Mouse (Mus musculus) cerebellum, adult 9-10 months (tissue): ENCODE results near the gene Tas2r117.

Experiments used
- DNase-seq: peaks from one replicate; pipeline ENCODE4 v3.0.0; 2022

Gene Tas2r117

GRCm38 (mm10) chr6:132802518-132802917 lies at the start of gene Tas2r117:
Gene Tas2r117 (plus strand): TSS chr6:132802818.
- no peak for DNase-seq

- no peak for DNase-seq
These were observed 48.2 kb upstream of the Tas2r117 start, which contains the start of gene Tas2r124 for GRCm38 (mm10) chr6:132754430-132754829. Gene Tas2r124 (plus strand): TSS chr6:132754730.

GRCm38 (mm10) chr6:132761831-132762230 lies 40.8 kb upstream of the Tas2r117 start, which contains the start of gene Tas2r102:
Gene Tas2r102 (plus strand): TSS chr6:132762131.
- DNase-seq: no peak

GRCm38 (mm10) chr6:132778062-132778461 lies 24.6 kb upstream of the Tas2r117 start, which contains the start of gene Tas2r136:
Gene Tas2r136 (minus strand): TSS chr6:132778162.
- DNase-seq: no peak

GRCm38 (mm10) chr6:132795393-132795792 lies 7.2 kb upstream of the Tas2r117 start:
- DNase-seq: no peak

- no peak for DNase-seq
These were observed 44.2 kb downstream of the Tas2r117 start, which contains the start of gene Tas2r123 for GRCm38 (mm10) chr6:132846842-132847241. Gene Tas2r123 (plus strand): TSS chr6:132847142.
